Mouse (Mus musculus) spleen, adult 2 months (tissue): ENCODE results near the gene Trim8.

Experiments used
- CTCF ChIP-seq: fragments of 200-500 bp; IDR thresholded peaks from 2 replicates; pipeline ENCODE4 v1.5.1; 2011; ENCODE audit warnings: mild to moderate bottlenecking, inconsistent platforms; ENCODE audit not compliant: insufficient read depth, insufficient read length, insufficient replicate concordance; ENCODE audit errors: extremely low read depth
- POLR2A ChIP-seq: fragments of 200-500 bp; IDR thresholded peaks from 2 replicates; pipeline ENCODE4 v1.6.1; 2011; ENCODE audit warnings: low read depth, low read length, inconsistent platforms

GRCm38 (mm10) chr19:46489448-46489847, 12.1 kb upstream of the Trim8 start:
- TF ChIP-seq POLR2A (no peak), CTCF (no peak)
